Mouse (Mus musculus): ENCODE results near the gene Pex11a. TPM values are rescaled to one million over a fixed set of nuclear protein-coding genes. Genes with fewer than 3 reads are reported as not detected.

Gene Pex11a
- total RNA-seq, 2 experiments from 2014 or later, result 17.1 to 17.4 TPM

Other genes with a start within 250 kb of the Pex11a start
- gene Rhcg, start 125.5 kb downstream of the Pex11a start, total RNA-seq (2021), result not detected
- gene Ticrr, start 82.9 kb downstream of the Pex11a start, total RNA-seq (2021), result under 1 TPM; 0.11 to 0.19 TPM
- 1 to 10 TPM; 1.4 to 2.0 TPM for gene Kif7, start 27.4 kb downstream of the Pex11a start, total RNA-seq (2021)
- gene Plin1, start 10.2 kb downstream of the Pex11a start, total RNA-seq (2021), result 10 to 100 TPM in 1 of 2 experiments, 1 to 10 TPM in 1; 2.2 to 12.4 TPM
- under 1 TPM in 1 of 2 experiments, not detected in 1; 0.14 TPM for gene Wdr93, start within 50 bp of the Pex11a start, total RNA-seq (2021)
- not detected for gene Mesp1, start 50.7 kb upstream of the Pex11a start, total RNA-seq (2021)
- under 1 TPM in 1 of 2 experiments, not detected in 1; 0.14 TPM for gene Mesp2, start 67.6 kb upstream of the Pex11a start, total RNA-seq (2021)
- 10 to 100 TPM; 12.0 to 14.5 TPM for gene Anpep, start 117.9 kb upstream of the Pex11a start, total RNA-seq (2021)
- 10 to 100 TPM; 21.1 to 24.6 TPM for gene Ap3s2, start 177.5 kb upstream of the Pex11a start, total RNA-seq (2021)
- gene Arpin, start 192.2 kb upstream of the Pex11a start, total RNA-seq (2021), result 10 to 100 TPM in 1 of 2 experiments, 1 to 10 TPM in 1; 9.8 to 11.4 TPM